Mouse (Mus musculus): Measurements from ENCODE around the gene Fam118b.

GRCm38 (mm10) chr9:35211573-35212511 is 55.8 kb downstream of the Fam118b start:
- TF ChIP-seq POLR2A (IDR thresholded peaks at IDR 0.05; ENCODE audit: control insufficient read depth in 1 of 2, insufficient read depth in 1 of 2, low read depth in 1 of 2, low read length in 2 of 2, poor library complexity in 1 of 2) (no peak), CTCF (IDR thresholded peaks at IDR 0.05 in 2 of 3, conservative IDR thresholded peaks at IDR 0.05 in 1 of 3; ENCODE audit: control insufficient read depth in 1 of 3, insufficient read depth in 1 of 3, low read depth in 2 of 3, low read length in 3 of 3, poor library complexity in 1 of 3, severe bottlenecking in 1 of 3) (no peak), MAZ (IDR thresholded peaks at IDR 0.05; ENCODE audit: low read depth, low read length) (no peak), ELF1 (IDR thresholded peaks at IDR 0.05; ENCODE audit: low read depth, low read length) (no peak), POLR2AphosphoS5 (IDR thresholded peaks at IDR 0.05; ENCODE audit: borderline replicate concordance, low read depth, low read length) (no peak)
